Mouse (Mus musculus) midbrain, postnatal 0 days (tissue): Measurements from ENCODE around the gene Jak1. TPM values are rescaled to one million over a fixed set of nuclear protein-coding genes. Genes with fewer than 3 reads are reported as not detected.

Experiments used
- ATAC-seq: fragments of 200-750 bp; cut with Nextera tagmentation; 2 replicates; pipeline ENCODE4 v1.8.0; 2017; ENCODE audit warnings: moderate number of reproducible peaks, mild to moderate bottlenecking, moderate TSS enrichment, moderate library complexity; ENCODE audit not compliant: low FRiP score
- DNase-seq: peaks from one replicate; pipeline ENCODE4 v3.0.0-alpha.2; 2015; ENCODE audit warnings: low spot score
- H3K27ac ChIP-seq: fragments of 300-500 bp; sonication (generic); 2 replicates; pipeline ENCODE4 v1.5.1; 2014; ENCODE audit warnings: low read depth, mild to moderate bottlenecking, low read length, mixed read lengths
- H3K27me3 ChIP-seq: fragments of 300-500 bp; sonication (generic); 2 replicates; pipeline ENCODE4 v1.6.1; 2014; ENCODE audit warnings: low read length, control low read depth, mixed read lengths; ENCODE audit not compliant: insufficient read depth
- H3K36me3 ChIP-seq: fragments of 300-500 bp; sonication (generic); 2 replicates; pipeline ENCODE4 v1.6.1; 2014; ENCODE audit warnings: low read length, control low read depth, mixed read lengths; ENCODE audit not compliant: insufficient read depth
- H3K4me1 ChIP-seq: fragments of 300-500 bp; sonication (generic); 2 replicates; pipeline ENCODE4 v1.6.1; 2014; ENCODE audit warnings: mild to moderate bottlenecking, control low read depth, antibody characterized with exemption, low read length, mixed read lengths; ENCODE audit not compliant: insufficient read depth
- H3K4me2 ChIP-seq: fragments of 300-500 bp; sonication (generic); 2 replicates; pipeline ENCODE4 v1.6.1; 2014; ENCODE audit warnings: low read depth, mild to moderate bottlenecking, low read length, mixed read lengths; ENCODE audit not compliant: poor library complexity, severe bottlenecking
- H3K4me3 ChIP-seq: fragments of 300-500 bp; sonication (generic); 2 replicates; pipeline ENCODE4 v1.5.1; 2014; ENCODE audit warnings: low read depth, mild to moderate bottlenecking, low read length, moderate library complexity
- H3K9ac ChIP-seq: fragments of 300-500 bp; sonication (generic); replicated peaks from 2 replicates; pipeline ENCODE4 v1.6.1; 2014; ENCODE audit warnings: mild to moderate bottlenecking, low read length, moderate library complexity, mixed read lengths; ENCODE audit not compliant: poor library complexity, severe bottlenecking
- H3K9me3 ChIP-seq: fragments of 300-500 bp; sonication (generic); 2 replicates; pipeline ENCODE4 v1.6.1; 2016; ENCODE audit warnings: low read length, control low read depth
- CTCF ChIP-seq: IDR thresholded peaks from 2 replicates; pipeline ENCODE4 v1.5.1; 2016; ENCODE audit warnings: antibody characterized with exemption, mild to moderate bottlenecking
- WGBS: fragments of 180-500 bp; shearing (Covaris S2); extraction: QIAGEN DNeasy Blood & Tissue Kit; methylation state at CpG from one replicate; pipeline ENCODE4 v1.1.7; 2014; 5-methylcytosine and 5-hydroxymethylcytosine counted together
- polyA plus RNA-seq: library from polyadenylated mRNA; unstranded; fragments of >200 nt; fragmentation: Nextera tagmentation; extraction: Ambion mirVana; gene quantifications from 2 replicates; pipeline ENCODE4 v1.2.1, GENCODE M21; 2015
- total RNA-seq: library from RNA; depleted of rRNA; stranded (reverse); fragments of >200 nt; gene quantifications from 2 replicates; pipeline ENCODE4 v1.2.3, GENCODE M21; 2014

Jak1 gene
- total and polyA plus RNA-seq, 2 experiments from 2014 or later, result 76.1 to 91.9 TPM

GRCm38 (mm10) chr4:101238589-101238988 lies 26.5 kb downstream of the Jak1 start:
- H3K4me2 ChIP-seq, result no peak overlapping the region
- H3K4me1 ChIP-seq, result no peaks in the 10 kb centered on the region
- no peak overlapping the region for H3K27ac ChIP-seq
- no peaks in the 10 kb centered on the region for H3K9me3 ChIP-seq
- no peaks in the 10 kb centered on the region for H3K27me3 ChIP-seq
- no peaks in the 10 kb centered on the region for H3K36me3 ChIP-seq
- TF ChIP-seq CTCF, result no peak
- WGBS, result 90% methylated on average over 4 of the region's 4 CpGs
- no peak for ATAC-seq
- H3K9ac ChIP-seq, result no peak overlapping the region
- no peak overlapping the region for H3K4me3 ChIP-seq
- DNase-seq, result no peak

GRCm38 (mm10) chr4:101236797-101237196 lies 28.3 kb downstream of the Jak1 start:
- Histone ChIP-seq H3K36me3 (no peaks in the 10 kb centered on the region), H3K27me3 (no peaks in the 10 kb centered on the region), H3K4me2 (no peak overlapping the region), H3K4me1 (no peaks in the 10 kb centered on the region), H3K4me3 (no peak overlapping the region), H3K9ac (no peak overlapping the region), H3K27ac (no peak overlapping the region), H3K9me3 (no peaks in the 10 kb centered on the region)
- DNase-seq (no peak), ATAC-seq (no peak)
- WGBS, result 90% methylated on average over 6 of the region's 6 CpGs
- no peak for TF ChIP-seq CTCF

- no peaks in the 10 kb centered on the region for H3K4me1 ChIP-seq
- TF ChIP-seq CTCF, result no peak
- DNase-seq, result no peak
- no peaks in the 10 kb centered on the region for H3K36me3 ChIP-seq
- H3K27ac ChIP-seq, result no peak overlapping the region
- no peak overlapping the region for H3K9ac ChIP-seq
- no peak overlapping the region for H3K4me2 ChIP-seq
- 94% methylated on average over 1 of the region's 1 CpGs for WGBS
- H3K9me3 ChIP-seq, result no peaks in the 10 kb centered on the region
- ATAC-seq, result no peak
- H3K4me3 ChIP-seq, result no peak overlapping the region
- no peaks in the 10 kb centered on the region for H3K27me3 ChIP-seq
Measured at GRCm38 (mm10) chr4:101235964-101236363, 29.1 kb downstream of the Jak1 start.

GRCm38 (mm10) chr4:101234753-101235152 lies 30.3 kb downstream of the Jak1 start:
- Histone ChIP-seq H3K27ac (no peak overlapping the region), H3K27me3 (no peaks in the 10 kb centered on the region), H3K9me3 (no peaks in the 10 kb centered on the region), H3K9ac (no peak overlapping the region), H3K4me3 (no peak overlapping the region), H3K4me2 (no peak overlapping the region), H3K36me3 (no peaks in the 10 kb centered on the region), H3K4me1 (no peaks in the 10 kb centered on the region)
- DNase-seq, result no peak
- no peak for TF ChIP-seq CTCF
- 93% methylated on average over 1 of the region's 1 CpGs for WGBS
- no peak for ATAC-seq

GRCm38 (mm10) chr4:101234332-101234731 lies 30.8 kb downstream of the Jak1 start:
- Histone ChIP-seq H3K9me3 (no peaks in the 10 kb centered on the region), H3K36me3 (no peaks in the 10 kb centered on the region), H3K4me2 (no peak overlapping the region), H3K4me3 (no peak overlapping the region), H3K27me3 (no peaks in the 10 kb centered on the region), H3K27ac (no peak overlapping the region), H3K4me1 (no peaks in the 10 kb centered on the region), H3K9ac (no peak overlapping the region)
- WGBS, result 59% methylated on average over 1 of the region's 1 CpGs
- DNase-seq, result peak; percentile 67
- ATAC-seq, result no peak
- TF ChIP-seq CTCF, result no peak

- Histone ChIP-seq H3K4me2 (no peak overlapping the region), H3K27me3 (no peaks in the 10 kb centered on the region), H3K9me3 (no peaks in the 10 kb centered on the region), H3K27ac (no peak overlapping the region), H3K4me3 (no peak overlapping the region), H3K9ac (no peak overlapping the region), H3K36me3 (no peaks in the 10 kb centered on the region), H3K4me1 (no peaks in the 10 kb centered on the region)
- ATAC-seq (no peak), DNase-seq (no peak)
- 98% methylated on average over 2 of the region's 2 CpGs for WGBS
- TF ChIP-seq CTCF, result no peak
Measured at GRCm38 (mm10) chr4:101230621-101231020, 34.5 kb downstream of the Jak1 start.
